ENCODE assay signal across 13 mouse cellular contexts in the genomic region with DNA sequence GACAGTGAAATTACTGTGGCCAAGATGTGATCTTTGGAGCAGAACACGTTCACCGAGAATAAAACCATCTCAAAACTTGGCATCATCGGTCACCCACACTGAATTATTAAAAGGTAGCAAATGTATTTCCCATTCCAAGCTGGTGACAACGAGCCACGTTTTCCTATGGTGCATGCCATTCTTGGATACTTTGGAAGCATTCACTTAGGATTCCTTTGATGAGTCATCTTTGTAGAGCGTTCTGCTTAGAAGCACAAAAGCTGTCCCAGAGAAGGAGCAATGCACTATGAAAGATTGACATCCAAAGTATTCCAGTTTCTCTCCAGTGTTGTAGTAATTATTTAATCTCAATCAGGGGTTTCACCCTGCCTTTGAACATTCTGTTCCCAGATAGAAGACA. TPM values are rescaled to one million over a fixed set of nuclear protein-coding genes. Genes with fewer than 3 reads are reported as not detected.
"Had no signal": no experiment of that assay in that cellular context is flagged by ENCODE, and none has a peak within 500 bp of the region (broad histone marks: within the 10 kb centered on the region; RNA-seq: fewer than 3 reads in every experiment).

No protein-coding gene starts in this region.

RNA-seq across cellular contexts. Expression of a gene that starts 23.8 kb away (rescaled TPM):
- polyA plus RNA-seq: neural tube, embryonic 13.5 days; neural tube, embryonic 14.5 days; neural tube, embryonic 15.5 days; small intestine, adult 2 months; spleen, adult 2 months; stomach, embryonic 14.5 days; stomach, embryonic 15.5 days; stomach, embryonic 16.5 days; stomach, postnatal 0 days; testis, adult 2 months; thymus, adult 2 months; thymus, postnatal 0 days; urinary bladder, adult 2 months had no signal
